Mouse (Mus musculus) right cerebral cortex, postnatal 10 days (tissue): ENCODE measurements around the gene Olfr177.

Experiments used
- DNase-seq, 2 experiments: peaks; one replicate each; pipeline ENCODE4 v3.0.0; 2021; ENCODE audit warnings: low spot score in 2 of 2

Gene Olfr177

DNA sequence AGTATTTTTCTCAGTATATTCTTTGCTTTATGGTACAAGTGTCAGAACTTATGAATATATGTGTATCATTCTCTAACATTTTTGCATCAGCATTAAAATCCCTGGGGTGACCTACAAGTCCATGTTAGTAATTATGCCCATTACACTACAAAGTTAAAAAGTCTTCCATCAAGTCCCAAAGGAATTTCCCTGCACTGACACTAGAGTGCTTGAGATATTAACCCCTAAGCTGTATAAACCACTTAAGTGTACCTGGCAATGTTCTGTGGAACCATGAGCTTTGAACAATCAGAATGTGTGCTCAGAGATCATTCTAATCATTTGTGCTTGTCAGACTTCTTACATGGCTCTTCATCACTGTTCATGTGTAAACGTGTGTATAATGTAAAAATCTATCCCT lies at the start of gene Olfr177:
Gene Olfr177, minus strand, starts transcription at position 101 of the 400 bp plus-strand sequence.
- no peak for DNase-seq

- DNase-seq = no peak
Observed at GRCm38 (mm10) chr16:58891963-58892362, 17.4 kb upstream of the Olfr177 start, which contains the start of gene Olfr178. Gene Olfr178, minus strand, starts transcription at chr16:58892063.

GRCm38 (mm10) chr16:58884416-58884815 lies 9.8 kb upstream of the Olfr177 start:
- no peak for DNase-seq

- DNase-seq = no peak
Observed at GRCm38 (mm10) chr16:58861479-58861878, 13.1 kb downstream of the Olfr177 start.

GRCm38 (mm10) chr16:58860032-58860737 lies 14.4 kb downstream of the Olfr177 start:
- DNase-seq = no peak

- DNase-seq = no peak
Observed at GRCm38 (mm10) chr16:58826732-58827319, 47.7 kb downstream of the Olfr177 start, which contains the start of gene Olfr175-ps1. Gene Olfr175-ps1, minus strand, starts transcription at chr16:58826782.
